Mouse (Mus musculus) adrenal gland, postnatal 0 days (tissue): ENCODE measurements around the gene Rtl6. TPM values are rescaled to one million over a fixed set of nuclear protein-coding genes. Genes with fewer than 3 reads are reported as not detected.

Source experiments
- polyA plus RNA-seq: library from polyadenylated mRNA; unstranded; fragments of >200 nt; fragmentation: Nextera tagmentation; extraction: Ambion mirVana; gene quantifications from 2 replicates; pipeline ENCODE4 v1.2.1, GENCODE M21; 2015

Gene Rtl6
- 7.5 and 7.7 TPM in 2 replicates for polyA plus RNA-seq

GRCm38 (mm10) chr15:84557189-84557921, at the start of gene Rtl6:
Rtl6 (minus strand) TSS chr15:84557823.

Other genes starting within 250 kb of the Rtl6 start
- gene Parvg, start 233.8 kb downstream of the Rtl6 start, polyA plus RNA-seq = 1.5 and 2.5 TPM in 2 replicates
- 0.37 and 0.69 TPM in 2 replicates for gene Shisal1, start 110.7 kb downstream of the Rtl6 start, polyA plus RNA-seq
- gene Prr5, start 111.8 kb upstream of the Rtl6 start, polyA plus RNA-seq = 15.0 and 19.4 TPM in 2 replicates
- gene Arhgap8, start 162.2 kb upstream of the Rtl6 start, polyA plus RNA-seq = 2.9 and 3.3 TPM in 2 replicates